Mouse (Mus musculus): Measurements from ENCODE around the gene Ppp1r36. TPM values are rescaled to one million over a fixed set of nuclear protein-coding genes. Genes with fewer than 3 reads are reported as not detected.

Gene Ppp1r36
- total RNA-seq (2021): under 1 TPM; 0.31 to 0.51 TPM
- long read RNA-seq, experiment 1, partial matches to known transcripts: 0 of 1 reads
- long read RNA-seq, experiment 1, other reads (novel, unspliced or antisense): 0 of 1 reads
- long read RNA-seq, experiment 2: 0 reads

DNA sequence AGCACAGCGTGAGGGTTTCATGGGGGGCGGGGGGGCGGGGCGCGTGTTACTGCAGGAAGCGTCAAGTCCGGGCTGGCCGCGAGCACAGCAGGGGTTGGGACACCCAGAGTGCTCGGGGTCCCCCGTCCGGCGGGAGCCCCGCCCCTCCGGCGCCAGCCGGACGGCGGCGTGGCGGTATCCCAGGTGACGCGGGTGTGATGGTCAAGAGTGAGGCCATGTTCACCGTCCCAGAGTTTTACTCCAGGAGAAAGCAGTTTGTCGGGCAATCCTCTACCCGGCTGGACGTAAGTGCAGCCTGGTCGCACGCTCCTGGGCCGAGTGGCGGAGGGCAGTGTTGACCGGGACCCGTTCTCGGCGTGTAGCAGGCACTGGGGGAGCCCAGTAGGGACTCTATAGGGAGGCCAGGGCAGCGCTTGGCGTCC is at the start of gene Ppp1r36:
TSS of gene Ppp1r36 (plus strand) at position 106 of the 422 bp plus-strand sequence.
- DNase-seq: peak; percentile 18
- intact Hi-C loops (cut with DNase I; ENCODE audit: low total_unique reads): no loop called here

DNA sequence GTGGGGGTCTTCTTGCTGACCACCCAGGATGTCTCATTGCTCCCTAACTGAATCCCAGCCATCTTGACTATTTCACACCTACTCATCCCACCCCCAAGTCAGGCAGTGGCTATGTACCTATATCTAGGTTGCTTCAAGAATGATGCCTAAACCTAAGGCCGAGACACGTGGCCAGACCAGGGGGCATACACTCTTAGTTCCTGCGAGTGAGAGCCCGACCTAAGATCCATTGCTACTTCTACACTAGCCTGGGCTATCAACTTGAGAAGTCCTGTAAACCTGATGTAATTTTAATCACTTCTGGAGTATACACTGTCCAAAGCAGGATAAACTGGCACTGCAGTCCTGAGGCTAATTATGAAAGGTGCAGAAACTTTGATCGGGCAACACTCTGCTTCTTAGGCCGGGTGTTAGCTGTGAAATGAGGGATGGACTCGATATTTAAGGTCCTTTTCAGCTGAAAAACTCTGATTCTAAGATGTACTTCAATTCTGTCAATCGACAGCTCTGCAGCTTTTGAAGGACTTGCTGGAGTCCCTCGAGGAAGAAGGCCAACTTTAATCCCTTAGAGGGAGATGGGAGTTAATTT is 49.0 kb upstream of the Ppp1r36 start:
- intact Hi-C loops (cut with DNase I; ENCODE audit: low total_unique reads): no loop called here

DNA sequence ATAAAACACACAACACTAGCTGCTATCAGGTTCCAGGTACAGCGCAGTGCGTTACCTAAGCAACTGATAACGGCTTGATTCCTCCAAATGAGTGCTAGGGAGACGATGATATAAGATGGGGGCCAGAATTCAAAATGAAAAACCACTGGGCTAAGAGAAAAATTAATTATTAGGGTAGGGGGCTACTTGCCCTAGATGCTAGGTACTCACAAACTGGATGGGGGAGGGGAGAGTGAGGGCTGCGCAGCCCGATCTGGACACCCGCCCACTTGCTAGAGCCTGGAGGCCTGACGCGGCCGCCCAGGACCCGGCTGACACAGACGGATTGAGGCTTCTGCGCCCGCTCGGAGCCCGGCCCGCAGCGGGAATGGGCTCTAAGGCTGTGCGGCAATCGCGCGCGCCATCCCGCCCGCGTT is 48.5 kb upstream of the Ppp1r36 start:
- intact Hi-C loops (cut with DNase I; ENCODE audit: low total_unique reads): no loop called here
- peak; percentile 64 for DNase-seq

More for the DNA sequence above, 49.0 kb upstream of the Ppp1r36 start:
- DNase-seq: no peak

DNA sequence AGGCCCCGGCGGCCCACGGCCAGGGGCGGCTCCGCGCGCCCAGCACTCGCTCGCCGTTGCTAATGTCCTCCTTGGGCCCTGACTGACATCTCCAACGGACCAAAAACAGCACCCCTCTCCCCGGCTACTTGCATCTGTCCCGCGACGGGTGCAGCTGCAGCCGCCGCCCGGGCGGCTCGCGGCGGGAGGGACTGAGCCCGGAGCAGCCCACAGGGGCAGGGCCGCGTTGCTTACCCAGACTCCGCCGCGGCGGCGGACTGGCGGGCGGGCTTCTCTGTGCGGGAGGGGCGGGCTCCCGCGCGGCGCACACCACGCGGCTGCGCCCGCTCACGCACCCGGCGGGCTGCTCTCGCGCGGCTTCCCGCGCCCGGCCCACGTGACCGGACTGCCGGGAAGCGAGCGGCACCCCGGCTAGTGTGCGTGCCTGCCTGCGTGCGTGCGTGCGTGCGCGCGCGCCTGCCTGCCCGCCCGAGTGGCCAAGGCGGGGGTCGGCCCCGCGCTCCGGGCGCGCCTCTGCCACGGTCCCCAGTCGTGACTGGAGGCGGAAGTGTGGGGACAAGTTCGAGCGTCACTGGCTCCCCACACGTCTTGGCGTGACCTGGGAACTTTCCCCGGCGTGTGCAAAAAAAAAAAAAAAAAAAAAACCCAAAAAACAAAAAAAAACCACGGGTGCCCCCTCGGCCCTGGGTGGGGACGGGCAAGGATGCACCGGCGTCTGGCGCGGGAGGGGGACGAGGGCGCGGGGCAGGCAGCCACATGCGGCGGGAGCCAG is 47.9 kb upstream of the Ppp1r36 start, which contains the start of gene Zbtb25:
TSS of gene Zbtb25 (minus strand) at position 397 of the 772 bp plus-strand sequence.
- intact Hi-C loops (cut with DNase I; ENCODE audit: low total_unique reads): no loop called here

DNA sequence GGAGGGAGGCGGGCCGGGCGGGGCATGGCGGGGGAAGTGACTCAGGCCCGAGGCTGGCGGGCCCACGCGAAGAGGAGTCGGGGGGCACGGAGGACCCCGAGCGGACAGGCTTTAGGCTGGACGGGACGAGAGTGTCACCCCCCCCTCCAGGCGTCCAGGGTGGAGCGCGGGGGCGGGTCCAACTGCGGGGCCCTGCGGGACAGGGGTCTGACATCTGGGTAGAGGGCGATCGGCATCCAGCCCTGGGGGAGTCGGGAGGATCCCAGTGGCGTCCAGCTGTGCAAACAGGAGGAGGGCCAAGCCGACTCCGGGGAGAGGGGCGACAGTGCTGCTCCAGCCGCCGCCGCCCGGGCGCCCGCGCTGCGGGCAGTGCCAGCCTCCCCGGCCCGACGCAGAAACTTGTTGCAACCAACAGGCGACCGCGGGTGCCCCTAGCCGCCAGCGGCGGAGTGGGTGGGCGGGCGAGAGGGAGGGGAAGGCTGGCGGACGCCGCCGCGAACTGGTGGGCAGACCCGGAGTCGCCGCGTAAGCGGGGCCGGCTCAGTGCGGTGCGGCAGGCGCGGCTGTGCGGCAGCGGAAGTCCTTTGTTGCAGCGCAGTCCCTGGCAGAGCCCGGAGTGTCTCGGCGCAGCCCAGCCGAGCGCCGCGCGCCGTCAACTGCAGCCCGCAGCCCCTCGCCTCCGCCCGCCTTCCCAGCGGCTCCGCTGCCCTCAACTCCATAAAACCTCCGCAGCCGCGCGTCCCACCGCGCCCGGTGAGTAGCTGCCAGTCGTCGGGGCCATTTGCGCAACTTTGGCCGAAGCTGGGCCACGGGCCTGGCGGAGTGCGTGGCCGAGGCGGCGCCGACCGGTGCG is 47.1 kb upstream of the Ppp1r36 start, which contains the start of gene Zbtb1:
TSS of gene Zbtb1 (plus strand) at position 289 of the 853 bp plus-strand sequence.
- intact Hi-C loops (cut with DNase I; ENCODE audit: low total_unique reads): no loop called here

More for the DNA sequence above, 47.9 kb upstream of the Ppp1r36 start, which contains the start of gene Zbtb25:
- peak; percentile 89 for DNase-seq

DNA sequence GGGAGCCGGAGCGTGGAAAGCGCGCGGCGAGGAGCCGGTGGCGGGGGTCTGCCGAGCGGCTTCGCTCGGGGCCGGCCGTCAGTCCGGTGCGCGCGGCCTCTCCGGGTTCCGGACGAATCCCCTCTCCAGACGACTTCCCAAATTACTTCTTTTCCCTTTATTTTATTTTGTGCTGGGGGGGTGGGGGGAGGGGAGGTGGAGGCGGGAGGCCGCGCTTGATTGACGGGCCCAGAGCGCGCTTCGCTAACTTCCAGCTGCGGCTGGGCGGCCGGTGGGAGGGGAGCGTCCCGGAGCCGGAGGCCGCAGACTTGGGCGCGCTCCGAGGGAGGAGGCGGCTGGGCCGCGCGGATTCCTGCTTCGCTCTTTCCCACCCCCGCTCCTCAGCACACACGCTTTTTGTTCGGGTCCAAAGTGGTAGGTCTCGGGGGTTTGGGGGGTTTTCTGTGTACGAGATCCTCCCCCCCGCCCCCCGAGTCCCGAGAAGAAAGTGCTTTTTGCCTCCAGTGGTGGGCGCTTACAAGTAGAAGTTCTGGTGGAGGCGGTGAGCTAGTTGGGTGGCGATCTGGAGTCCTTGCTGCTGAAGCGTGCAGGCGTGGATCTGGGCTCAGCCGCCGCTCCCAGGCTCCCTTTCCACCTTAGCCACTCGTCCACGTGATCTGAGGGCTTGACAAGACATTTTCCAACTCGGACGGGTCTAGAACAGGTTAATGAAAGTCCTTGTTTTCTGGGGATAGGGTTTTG is 46.3 kb upstream of the Ppp1r36 start:
- DNase-seq: peak; percentile 90
- intact Hi-C loops (cut with DNase I; ENCODE audit: low total_unique reads): no loop called here

More for the DNA sequence above, 47.1 kb upstream of the Ppp1r36 start, which contains the start of gene Zbtb1:
- DNase-seq: peak; percentile 83

DNA sequence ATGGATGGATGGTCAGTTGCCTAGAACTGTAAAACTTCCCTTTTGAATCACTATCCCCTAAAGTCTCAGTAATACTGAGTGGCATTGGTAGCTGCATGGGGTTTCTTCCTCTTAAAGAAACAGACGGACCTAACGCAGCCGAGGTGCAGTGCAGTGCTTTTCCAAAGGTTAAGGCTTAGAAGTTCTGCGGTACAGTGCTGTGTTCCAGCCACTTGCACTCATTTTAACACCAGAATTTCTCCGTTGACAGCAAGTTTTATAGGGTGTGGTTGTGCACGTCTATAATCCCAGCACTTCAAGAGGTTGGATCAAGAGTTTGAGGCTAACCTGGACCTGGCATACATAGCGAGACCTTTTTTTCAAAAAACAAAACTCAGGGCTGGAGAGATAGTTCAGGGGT is 45.3 kb upstream of the Ppp1r36 start:
- DNase-seq: no peak
- intact Hi-C loops (cut with DNase I; ENCODE audit: low total_unique reads): no loop called here

DNA sequence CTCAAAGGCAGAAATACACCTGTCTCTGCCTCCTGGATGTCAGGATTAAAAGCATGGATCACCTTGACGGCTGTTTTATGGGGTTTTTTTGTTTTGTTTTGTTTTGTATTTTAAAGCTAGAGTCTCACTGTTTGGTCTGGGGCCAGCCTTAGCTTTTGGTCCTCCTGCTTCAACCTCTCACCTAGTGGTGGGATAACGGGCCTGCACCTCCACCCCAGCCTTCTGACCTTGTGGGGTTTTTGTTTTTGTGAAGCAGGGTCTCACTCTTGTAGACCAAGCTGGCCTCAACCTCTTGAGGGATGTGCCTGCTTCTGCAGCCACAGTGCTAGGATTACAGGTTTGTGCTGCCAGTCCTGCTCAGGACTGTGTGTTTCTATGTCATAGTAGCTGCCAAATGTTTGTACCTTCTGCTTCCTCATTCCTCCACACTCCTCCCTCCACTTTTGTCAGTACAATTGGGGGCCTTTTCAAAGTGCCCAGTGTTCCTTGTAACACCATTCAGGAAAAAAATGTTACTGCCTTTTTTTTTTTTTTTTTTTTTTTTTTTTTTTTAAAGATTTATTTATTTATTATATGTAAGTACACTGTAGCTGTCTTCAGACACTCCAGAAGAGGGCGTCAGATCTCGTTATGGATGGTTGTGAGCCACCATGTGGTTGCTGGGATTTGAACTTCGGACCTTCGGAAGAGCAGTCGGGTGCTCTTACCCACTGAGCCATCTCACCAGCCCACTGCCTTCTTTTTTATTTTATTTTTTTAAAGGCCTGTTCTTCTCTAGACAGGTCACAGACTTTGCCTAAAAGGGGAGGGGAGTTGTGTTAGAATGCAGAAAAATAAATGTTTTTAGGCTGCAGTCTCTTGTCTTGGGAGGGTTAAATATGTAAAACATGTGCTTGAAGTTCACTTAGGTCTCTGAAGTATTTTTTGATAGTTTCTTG is 44.2 kb upstream of the Ppp1r36 start:
- intact Hi-C loops (cut with DNase I; ENCODE audit: low total_unique reads): no loop called here
- no peak for DNase-seq

DNA sequence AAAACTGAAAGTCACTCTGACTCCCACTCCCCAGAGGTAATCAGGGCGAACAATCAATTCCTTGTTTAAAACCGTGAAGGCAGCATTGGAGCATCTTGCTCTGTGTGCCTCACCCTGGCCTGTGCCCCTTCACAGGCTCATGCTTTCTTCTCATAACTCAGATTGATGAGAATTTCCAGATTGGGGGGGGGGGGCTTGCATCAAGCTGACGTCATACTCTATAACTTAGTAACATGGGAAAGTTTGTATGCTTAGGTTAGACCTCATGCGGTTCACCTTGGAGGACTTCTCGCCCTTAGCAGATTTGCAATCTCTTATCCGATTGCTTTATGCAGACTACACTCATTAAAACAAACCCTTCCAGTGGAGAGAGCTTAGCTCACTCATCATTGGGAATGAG is 43.3 kb upstream of the Ppp1r36 start:
- no peak for DNase-seq
- intact Hi-C loops (cut with DNase I; ENCODE audit: low total_unique reads): no loop called here

DNA sequence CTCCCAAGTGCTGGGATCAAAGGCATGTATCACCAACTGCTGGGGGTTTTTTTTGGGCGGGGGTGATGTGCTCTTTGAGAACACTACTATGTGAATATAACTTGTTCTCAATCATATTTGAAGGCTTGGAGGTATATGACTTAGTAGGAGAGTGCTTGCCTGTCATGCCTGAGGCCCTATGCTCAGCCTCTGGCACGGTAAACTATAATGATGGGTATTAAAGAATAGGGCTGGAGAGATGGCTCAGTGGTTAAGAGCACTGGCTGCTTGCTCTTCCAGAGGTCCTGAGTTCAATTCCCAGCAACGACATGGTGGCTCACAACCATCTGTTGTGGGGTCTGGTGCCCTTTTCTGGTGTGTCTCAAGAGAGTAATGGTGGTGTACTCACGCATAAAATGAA is 42.4 kb upstream of the Ppp1r36 start:
- DNase-seq: no peak
- intact Hi-C loops (cut with DNase I; ENCODE audit: low total_unique reads): no loop called here

DNA sequence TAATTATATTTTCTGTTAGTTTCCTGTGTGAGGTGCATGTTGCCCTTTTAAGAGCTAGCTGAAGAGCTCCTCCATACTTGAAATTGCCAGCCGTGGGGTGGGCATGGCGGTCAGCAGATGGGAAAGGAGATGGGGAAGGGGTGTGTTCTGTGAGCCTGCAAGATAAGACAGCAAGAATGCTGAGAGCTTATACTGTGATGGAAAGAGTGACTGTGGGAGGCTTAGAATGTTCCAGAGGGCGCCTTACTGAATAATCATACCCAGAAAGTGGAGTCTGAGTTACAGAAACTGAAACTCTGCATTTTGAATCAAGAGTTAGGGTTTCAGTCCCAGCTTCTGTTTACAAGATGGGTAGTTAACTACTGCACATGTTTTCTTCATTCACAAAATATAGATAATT is 41.8 kb upstream of the Ppp1r36 start:
- intact Hi-C loops (cut with DNase I; ENCODE audit: low total_unique reads): no loop called here
- no peak for DNase-seq

DNA sequence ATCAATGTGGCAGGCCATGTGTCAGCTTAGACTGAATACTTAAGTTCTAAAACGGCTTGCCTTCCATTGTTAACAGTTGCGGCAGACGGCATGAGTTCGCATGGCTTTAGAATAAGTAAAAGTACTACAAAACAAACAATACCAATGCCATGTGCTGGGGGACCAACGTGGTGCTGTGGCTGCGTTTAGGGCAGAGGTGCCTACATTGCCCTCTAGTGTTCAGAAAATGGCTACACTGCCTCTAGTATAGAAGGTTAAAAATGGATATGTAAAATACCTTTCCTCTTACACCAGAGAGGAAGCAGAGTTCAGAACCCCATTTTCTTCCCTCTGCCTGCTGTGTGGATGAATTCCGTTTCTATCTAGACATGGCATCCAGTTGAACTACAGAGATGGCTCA is 40.7 kb upstream of the Ppp1r36 start:
- no peak for DNase-seq

DNA sequence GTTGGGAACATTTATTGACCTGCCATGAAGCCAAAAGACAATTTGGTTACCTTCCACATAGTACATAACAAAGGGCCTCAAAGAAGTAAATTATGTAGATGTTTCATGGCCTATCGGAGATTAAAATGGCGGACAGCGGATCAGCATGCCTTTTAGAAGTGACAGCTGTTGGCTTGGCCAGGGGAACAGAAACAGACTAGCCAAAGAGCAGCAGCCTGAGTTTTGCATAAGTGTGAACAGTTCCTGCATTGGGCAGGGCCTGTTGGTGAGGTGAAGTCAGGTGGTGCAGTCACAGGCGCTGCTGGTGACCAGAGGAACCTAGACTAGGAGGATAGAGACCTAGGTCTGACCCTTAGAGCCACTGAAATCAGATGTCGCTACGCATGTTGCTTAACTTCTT is 40.3 kb upstream of the Ppp1r36 start:
- intact Hi-C loops (cut with DNase I; ENCODE audit: low total_unique reads): no loop called here
- DNase-seq: no peak

More for the DNA sequence above, 40.7 kb upstream of the Ppp1r36 start:
- intact Hi-C loops (cut with DNase I; ENCODE audit: low total_unique reads): no loop called here

DNA sequence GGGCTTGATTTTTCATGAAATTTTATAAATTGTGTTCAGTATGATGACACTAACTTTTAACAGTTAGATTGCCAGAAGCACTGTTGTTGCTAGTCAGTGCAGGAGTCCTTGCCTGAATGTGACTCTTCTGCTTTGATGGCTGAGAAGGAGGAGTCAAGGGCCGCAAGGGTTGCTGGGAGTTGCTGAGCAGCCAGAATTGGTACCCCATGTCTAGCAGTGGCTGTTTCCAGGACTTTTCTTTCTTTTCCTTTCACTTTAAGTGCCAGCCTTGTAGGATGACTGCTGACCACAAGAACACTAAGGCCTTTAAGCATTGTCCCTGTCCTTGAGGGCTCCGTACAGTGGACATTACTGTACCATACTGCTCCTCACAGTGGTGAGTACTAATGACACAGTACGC is 39.6 kb upstream of the Ppp1r36 start:
- intact Hi-C loops (cut with DNase I; ENCODE audit: low total_unique reads): no loop called here
- no peak for DNase-seq

DNA sequence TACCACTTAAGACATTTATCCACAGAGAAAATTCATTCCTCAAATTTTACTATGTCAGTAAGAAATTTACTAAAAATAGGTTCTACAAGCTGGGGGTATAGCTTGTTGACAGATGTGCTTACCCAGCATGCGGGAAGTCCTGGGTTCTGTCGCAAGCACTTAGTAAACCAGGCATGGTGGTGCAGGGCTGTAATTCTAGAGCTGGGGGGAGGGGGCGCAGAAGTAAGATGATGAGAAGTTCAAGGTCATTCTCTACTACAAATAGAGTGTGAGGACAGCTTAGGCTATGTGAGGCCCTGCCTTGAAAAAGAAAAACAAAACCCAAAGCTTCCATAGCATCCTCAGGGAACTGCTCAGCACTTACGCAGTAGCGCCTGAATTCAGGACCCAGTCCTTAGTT is 38.8 kb upstream of the Ppp1r36 start:
- no peak for DNase-seq
- intact Hi-C loops (cut with DNase I; ENCODE audit: low total_unique reads): no loop called here

DNA sequence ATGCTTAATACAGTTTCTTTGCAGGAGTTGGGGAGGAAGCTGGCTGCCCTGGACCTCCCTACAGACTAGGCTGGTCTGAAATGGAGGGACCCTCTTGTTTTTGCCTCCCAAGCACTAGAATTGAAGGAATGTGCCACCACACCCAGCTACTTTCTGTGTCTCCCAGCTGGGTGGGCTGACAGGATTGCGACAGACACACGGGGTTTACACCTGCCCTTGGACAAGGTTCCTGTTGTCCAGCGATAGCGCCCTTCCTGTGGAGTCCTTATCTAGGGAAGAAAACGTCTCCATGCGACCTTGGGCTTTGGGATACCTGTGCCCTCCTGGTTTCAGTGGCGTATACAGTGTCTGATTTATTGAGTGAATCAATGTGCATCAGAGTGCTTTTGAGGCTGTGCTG is 37.2 kb upstream of the Ppp1r36 start:
- DNase-seq: no peak
- intact Hi-C loops (cut with DNase I; ENCODE audit: low total_unique reads): no loop called here

DNA sequence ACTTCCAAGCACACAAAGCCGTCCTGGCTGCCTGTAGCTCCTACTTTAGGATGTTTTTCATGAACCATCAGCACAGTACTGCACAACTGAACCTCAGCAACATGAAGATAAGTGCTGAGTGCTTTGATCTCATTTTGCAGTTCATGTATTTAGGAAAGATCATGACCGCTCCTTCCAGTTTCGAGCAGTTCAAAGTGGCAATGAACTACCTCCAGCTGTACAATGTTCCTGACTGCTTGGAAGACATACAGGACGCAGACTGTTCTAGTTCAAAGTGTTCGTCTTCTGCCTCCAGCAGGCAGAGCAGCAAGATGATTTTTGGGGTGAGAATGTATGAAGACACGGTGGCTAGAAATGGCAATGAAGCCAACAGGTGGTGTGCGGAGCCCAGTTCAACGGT is 32.0 kb upstream of the Ppp1r36 start:
- no peak for DNase-seq
- intact Hi-C loops (cut with DNase I; ENCODE audit: low total_unique reads): no loop called here

DNA sequence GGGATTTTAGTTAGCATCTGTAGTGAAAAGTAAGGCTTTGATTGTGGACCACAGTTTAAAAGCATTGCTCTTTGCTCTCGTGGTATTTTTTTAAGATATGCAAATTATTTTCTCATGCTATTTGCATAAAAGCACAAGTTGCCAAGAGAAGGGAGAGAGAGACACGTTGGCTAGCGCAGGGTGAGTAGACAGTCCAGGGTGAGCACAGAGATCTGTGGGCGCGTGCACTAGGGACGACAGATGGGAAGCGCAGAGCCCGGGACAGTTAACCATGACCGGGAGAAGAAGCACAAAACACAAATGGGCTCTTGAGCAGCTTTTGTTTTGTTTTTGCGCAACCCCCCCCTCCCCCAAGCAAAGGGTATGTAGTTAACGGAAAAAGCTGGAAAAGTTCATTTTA is 28.5 kb upstream of the Ppp1r36 start:
- intact Hi-C loops (cut with DNase I; ENCODE audit: low total_unique reads): no loop called here
- DNase-seq: no peak
